Mouse (Mus musculus): ENCODE results near the gene Emd.
"Not testable (repeated sequence)": the region's sequence is repeated elsewhere in the genome, so short reads cannot be mapped to it uniquely, and the experiment has no call there.

Gene Emd

DNA sequence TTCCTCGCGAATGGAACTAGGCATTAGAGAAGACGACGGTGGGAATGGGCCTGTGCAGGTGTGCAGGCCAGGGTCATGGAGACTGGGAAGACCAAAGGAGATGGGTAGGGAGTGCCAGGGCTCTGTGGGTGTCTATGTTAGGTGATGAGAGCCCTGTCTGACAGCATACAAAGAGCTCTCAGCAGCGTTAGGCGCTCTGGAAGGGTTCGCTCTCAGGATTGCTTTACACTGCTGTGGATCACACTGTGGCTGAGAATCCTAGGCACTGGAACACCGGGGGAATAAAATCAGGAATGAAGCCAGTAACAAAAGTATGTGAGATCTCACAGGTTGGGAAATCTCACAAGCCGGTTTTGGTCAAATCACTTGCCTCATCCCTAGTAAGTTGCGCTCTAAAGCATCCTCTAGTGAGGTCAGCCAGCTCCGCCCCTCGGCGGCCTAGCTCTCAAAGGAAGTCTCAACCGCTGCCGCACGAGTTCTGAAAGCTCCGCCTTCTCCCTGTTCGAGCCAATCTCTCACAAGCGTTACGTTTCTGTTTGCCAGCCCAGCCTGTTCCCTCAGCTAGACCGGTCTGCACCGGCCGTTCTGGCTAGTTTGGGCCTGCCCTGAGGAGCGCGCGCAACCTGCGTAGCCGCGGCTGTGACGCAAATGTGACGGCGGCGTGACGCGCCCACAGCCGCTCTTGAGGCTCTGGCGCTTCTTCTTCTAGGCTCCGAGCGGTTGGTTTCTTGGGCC, at the start of gene Emd:
Emd (plus strand) TSS at position 535 of the 735 bp plus-strand sequence.
- peak; percentile 91 for DNase-seq (ENCODE audit: low spot score)

- no peak for DNase-seq (ENCODE audit: low spot score)
Measured at GRCm38 (mm10) chrX:74218496-74218895, 36.0 kb upstream of the Emd start.

DNA sequence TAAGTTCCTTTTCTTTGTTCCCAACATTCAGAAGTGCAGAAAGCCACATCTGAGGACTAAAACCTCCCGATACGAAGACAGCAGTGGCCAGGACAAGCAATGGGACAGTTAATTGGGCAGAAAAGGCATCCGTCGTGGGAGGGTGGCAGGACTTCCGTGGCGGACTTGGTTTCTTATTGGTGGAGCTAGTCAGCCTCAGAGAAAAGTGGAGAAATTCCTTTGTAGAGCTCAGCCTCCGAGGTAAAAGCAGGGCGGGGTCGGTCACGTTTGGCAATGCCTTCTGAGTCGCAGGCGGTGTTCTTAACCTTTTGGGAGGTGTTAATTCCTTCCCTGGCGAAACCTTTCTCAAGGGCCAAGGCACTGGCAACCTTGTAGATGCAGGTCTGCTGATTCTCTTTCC, 35.0 kb upstream of the Emd start:
- DNase-seq (ENCODE audit: low spot score), result no peak

- not testable (repeated sequence) for DNase-seq (ENCODE audit: low spot score)
Measured at GRCm38 (mm10) chrX:74220099-74220498, 34.4 kb upstream of the Emd start.

DNA sequence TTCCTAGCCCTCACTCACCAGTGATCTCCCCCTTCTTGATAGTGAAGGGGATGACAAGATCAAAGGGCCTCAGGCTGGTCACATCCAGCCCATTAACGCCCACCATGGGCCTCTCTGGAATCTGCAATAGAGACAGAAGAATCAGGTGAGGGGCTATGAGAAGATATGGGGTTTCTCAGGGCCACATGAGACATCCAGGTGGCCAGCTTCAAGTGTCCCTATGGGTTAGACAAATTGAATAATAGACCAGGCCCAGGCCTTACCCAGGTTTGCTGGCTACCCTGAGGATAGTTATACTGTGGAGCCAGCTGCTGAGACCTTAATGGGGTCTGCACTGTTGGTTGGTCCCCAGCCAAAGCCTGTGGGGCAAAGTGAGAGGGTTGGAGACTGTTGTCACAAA, 24.4 kb upstream of the Emd start:
- DNase-seq (ENCODE audit: low spot score), result no peak

- no peak for DNase-seq (ENCODE audit: low spot score)
Measured at GRCm38 (mm10) chrX:74233196-74233595, 21.3 kb upstream of the Emd start.

- no peak for DNase-seq (ENCODE audit: low spot score)
Measured at GRCm38 (mm10) chrX:74240332-74240731, 14.2 kb upstream of the Emd start.

DNA sequence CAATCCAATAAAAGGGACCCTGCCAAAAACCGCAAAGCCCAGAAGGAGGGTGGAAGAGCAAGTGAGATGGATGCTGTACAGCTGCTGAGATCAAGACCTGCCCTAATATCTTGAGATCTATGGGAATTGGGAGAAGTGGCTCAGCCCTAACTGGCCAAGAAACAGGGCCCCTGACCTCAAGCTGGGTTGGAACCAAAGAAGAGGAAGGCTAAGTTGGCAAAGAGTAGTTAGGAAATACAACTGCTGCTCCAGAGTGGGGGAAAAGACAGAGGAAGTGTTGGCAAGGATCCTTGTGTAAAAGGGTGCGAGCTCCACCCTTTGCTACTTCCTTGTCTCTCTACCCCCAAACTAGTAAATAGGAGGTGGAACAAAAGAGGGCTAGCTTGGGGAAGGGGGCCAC, 11.1 kb upstream of the Emd start:
- no peak for DNase-seq (ENCODE audit: low spot score)

DNA sequence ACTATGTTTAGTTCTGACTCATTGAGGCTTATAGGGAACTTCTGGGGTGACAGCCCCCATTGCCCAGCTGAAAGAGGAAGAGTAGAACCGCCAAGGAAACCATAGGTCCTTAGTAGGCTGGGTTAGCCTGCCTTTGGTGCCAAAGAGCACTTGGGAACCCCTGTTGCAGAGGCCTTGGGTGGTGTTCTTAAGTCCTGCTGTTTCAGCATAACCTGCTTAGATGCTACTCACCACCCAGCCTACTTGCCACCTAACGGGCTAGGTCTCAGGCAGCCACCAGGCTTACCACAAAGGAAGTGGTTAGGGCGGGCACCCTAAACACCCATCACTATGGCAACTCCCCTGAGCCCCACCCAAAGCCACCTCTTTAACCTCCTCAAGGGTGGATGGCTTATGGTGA, 10.7 kb upstream of the Emd start:
- no peak for DNase-seq (ENCODE audit: low spot score)

GRCm38 (mm10) chrX:74244614-74245083, 9.8 kb upstream of the Emd start:
- DNase-seq (ENCODE audit: low spot score), result peak; percentile 66

- no peak for DNase-seq (ENCODE audit: low spot score)
Measured at GRCm38 (mm10) chrX:74245107-74245506, 9.4 kb upstream of the Emd start.

DNA sequence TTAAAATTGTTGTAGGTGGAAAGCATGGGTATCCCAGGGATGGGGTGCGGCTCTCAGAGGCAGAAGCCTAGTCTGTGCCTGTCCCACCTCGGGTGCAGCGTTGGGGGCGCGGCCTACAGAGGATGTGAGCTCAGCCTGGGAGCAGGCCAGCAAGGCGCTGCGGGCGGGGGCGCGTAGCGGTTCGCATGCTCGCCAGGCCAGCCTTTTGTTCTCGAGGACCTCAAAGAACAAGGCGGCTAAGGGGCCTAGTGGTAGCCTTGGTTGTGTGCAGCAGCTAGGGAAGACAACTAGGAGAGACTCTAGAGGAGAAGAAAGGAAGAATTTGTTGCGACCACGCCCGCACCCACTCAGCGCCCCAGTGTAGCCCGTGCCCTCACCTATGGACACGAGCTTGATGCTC, 8.8 kb upstream of the Emd start:
- DNase-seq (ENCODE audit: low spot score), result peak; percentile 43

DNA sequence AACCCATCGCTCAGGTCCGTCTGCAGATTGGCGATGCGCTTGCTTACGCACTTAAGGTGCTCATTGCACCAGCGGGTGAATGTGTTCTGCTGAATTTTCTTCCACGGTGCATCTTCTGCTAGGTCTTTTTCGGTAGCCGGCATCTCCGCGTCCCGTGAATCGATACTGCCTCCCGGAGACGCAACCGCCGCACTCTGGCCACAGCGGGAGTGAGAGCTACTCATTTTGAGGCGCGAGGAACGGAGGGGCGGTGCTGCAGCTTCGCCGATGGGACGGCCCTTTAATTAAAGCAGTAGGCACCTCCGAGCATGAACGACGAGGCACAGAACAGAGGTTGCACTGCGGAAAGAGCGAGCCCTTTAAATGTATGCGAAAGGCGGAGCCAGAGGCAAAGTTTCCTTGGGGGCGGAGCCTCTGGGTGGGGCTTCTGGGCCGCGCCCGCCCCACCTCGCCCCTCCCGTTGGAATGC, 8.2 kb upstream of the Emd start:
- peak; percentile 88 for DNase-seq (ENCODE audit: low spot score)

- no peak for DNase-seq (ENCODE audit: low spot score)
Measured at GRCm38 (mm10) chrX:74246693-74247092, 7.8 kb upstream of the Emd start.

- peak; percentile 46 for DNase-seq (ENCODE audit: low spot score)
Measured at GRCm38 (mm10) chrX:74248651-74249050, 5.8 kb upstream of the Emd start.

GRCm38 (mm10) chrX:74249615-74250014, 4.9 kb upstream of the Emd start, which contains the start of gene Flna:
Gene Flna (minus strand): TSS chrX:74249820.
- peak; percentile 27 for DNase-seq (ENCODE audit: low spot score)

- no peak for DNase-seq (ENCODE audit: low spot score)
Measured at GRCm38 (mm10) chrX:74254888-74255565, 540 bp downstream of the Emd start.

- no peak for DNase-seq (ENCODE audit: low spot score)
Measured at GRCm38 (mm10) chrX:74257746-74258145, 3.3 kb downstream of the Emd start.

GRCm38 (mm10) chrX:74269736-74270061, 15.2 kb downstream of the Emd start:
- DNase-seq (ENCODE audit: low spot score), result no peak

DNA sequence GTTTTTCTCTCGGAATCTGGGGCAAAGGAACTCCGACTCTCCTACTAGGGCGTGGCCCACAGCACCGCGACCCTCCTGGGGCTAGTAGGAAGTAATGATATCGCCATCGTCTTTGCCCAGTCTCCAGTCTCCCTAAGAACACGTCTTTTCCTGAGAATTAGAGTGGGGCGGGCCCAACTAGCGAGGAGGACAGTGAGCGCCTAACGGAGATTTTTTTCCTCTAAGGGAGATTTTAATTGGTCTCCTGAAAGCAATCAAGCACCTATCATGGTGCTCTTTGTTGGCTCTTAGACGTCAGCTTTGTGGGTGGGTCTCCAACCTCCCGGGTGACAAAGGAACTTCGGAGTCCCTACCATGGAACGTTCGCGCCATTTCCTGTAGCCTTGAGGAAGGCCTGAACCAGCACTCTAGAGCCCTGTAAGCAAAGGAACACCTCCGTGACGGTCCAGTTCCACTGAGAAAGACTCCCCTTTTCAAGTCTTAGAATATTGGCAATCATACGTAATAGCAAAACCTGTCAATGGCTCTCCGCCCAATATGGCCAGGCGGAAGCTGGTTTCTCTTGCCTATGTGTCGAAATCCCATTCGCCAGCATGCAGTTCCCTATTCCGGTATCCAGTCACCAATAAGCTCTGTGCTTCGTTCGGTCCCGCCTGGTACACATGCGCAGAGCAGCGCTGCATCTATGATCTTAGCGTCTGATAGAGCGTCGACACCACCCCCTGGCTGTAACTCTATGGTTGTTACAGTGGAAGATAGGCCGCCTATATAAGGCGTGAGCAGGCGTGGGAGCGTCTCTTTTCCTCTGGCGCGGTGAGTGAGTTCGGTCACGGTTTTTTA, 15.8 kb downstream of the Emd start, which contains the start of gene Rpl10:
Rpl10 (plus strand) TSS at position 751 of the 840 bp plus-strand sequence.
- peak; percentile 92 for DNase-seq (ENCODE audit: low spot score)

- peak; percentile 25 for DNase-seq (ENCODE audit: low spot score)
Measured at GRCm38 (mm10) chrX:74270902-74271551, 16.5 kb downstream of the Emd start.
